Mouse (Mus musculus) neural tube, embryonic 10.5 days (tissue): Measurements from ENCODE around the gene Slc16a10.

Experiments used
- DNase-seq: peaks from one replicate; pipeline ENCODE4 v3.0.0-alpha.2; 2017; ENCODE audit warnings: low spot score; ENCODE audit errors: extremely low spot score

The Slc16a10 gene

DNA sequence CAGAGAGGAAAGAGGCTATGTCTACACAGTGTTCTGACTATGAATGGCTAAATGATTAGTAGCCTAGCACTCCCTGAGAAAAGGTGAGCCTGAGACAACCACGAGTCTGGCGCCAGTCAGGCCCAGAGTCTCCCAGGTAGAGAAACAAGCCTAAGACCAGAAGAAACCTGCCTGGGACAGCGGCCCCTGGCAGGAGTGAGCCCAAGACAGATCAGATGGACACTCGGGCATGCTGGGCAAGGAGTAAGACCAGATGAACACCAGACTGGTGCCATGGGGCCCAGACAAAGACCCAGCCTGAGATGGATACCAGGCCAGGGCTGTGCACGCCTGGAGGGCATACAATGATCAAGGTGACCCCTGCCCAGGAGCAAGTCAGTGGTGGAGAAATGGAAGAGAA, 32.5 kb downstream of the Slc16a10 start:
- no peak for DNase-seq

DNA sequence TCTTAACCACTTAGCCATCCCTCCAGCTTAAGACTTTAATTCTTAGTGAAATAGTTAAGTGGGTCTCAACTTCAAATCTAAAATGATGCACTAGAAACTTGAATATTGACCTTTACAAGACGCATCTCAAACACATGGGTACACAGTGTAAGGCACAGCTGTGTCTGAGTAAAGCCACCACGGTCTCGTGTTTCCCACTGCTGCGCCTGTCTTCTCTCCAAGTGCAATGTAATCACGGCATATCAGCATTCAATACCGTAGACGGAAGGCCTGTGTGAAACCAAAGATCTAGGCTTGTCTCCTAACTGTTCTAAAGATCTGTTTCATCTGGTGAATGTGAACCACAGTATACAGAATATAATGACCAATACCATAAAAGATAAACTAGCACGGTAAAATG, 33.1 kb downstream of the Slc16a10 start:
- DNase-seq, result no peak

DNA sequence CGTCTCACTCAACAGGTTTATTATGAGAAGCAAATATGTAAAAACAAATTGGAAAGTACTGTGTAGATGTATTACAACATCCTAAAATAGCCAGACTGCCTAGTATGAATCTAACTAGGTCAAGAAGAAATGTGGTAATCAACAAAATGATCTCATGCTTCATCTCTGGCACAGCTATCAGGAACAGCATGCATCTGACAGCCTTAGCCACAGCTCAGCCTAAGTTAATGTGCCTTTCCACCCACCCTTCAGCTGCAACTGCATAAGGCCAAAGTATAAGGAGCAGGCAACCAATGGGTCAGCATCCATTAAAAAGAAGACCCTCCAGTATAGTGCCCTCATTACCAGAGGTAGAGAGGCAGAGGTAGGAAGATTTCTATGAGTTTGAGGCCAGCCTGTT, 34.1 kb downstream of the Slc16a10 start:
- DNase-seq, result no peak

DNA sequence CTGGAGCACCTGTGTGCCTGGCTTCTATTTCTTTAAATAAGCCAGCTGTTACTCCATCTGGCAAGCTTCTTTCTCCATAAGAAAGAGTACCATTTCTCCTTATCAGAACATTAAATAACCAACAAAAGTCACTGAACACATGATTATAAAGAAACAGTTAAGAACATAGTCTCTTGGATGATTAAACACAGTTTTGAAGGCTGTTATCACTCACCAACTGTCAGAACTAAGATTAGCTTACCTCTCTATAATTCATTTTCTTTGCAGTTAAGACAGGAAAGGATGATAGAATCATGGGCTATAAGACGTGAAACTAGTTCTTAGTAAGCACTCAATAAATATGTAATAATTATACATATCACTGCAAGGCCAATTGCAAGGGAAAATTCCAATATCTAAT, 36.9 kb downstream of the Slc16a10 start:
- DNase-seq, result no peak

DNA sequence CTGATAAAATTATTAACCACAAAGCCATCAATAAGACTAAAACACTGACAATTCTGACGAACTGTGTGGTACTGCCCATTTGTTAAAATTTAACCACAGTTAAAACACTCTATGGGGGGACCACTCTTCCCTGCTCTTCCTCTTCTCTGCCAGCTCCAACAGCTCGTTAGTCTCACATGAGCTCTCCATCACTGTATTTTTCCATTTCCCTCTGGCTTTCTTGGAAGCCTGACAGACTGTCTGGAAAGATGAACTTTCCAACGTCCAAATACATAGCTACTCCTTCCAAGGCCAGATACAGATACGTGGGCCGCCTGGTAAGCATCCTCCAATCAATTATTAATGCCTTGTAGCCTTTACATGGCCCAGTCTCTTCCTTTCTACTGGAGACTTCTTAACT, 38.3 kb downstream of the Slc16a10 start:
- no peak for DNase-seq

- no peak for DNase-seq
Measured at GRCm38 (mm10) chr10:40102986-40103385, 39.1 kb downstream of the Slc16a10 start.

- DNase-seq, result no peak
Measured at GRCm38 (mm10) chr10:40102166-40102565, 39.9 kb downstream of the Slc16a10 start.

GRCm38 (mm10) chr10:40098441-40098840, 43.6 kb downstream of the Slc16a10 start:
- no peak for DNase-seq

DNA sequence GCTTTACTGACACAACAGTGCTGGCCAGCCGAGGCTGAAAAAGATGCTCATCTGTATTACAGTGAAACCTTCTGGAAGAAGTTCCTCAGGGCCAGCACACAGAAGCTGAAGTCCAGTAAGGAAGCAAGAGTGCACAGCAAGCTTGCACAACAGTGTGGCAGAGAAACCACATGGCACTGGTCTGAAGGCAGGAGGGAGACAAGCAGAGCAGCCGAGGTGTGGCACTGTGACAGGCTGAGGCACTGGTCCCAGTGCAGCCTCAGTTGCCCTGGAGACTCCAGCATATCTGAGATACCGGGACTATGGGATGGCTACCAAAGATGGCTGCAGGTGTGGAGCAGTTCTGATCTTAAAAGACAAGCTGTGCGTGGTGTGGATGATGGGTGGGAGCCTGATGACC, 44.5 kb downstream of the Slc16a10 start:
- DNase-seq, result no peak

DNA sequence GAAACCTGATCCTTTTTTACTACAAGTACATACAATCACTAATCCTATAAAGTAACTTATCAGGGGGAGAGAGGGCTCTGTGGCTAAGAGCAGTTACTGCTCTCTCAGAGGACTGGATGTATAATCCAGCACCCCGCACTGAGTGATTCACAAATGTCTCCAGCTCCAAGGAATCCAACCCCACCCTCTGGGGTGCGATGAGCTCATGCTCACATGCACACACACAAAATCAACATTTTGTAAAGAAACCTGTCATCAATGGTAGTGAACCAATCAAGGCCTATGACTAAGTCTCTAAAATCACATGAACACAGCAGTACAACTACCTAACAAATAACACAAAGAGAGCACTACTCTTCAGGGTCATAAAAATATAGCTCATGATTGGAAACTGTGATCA, 47.3 kb downstream of the Slc16a10 start:
- DNase-seq, result no peak

DNA sequence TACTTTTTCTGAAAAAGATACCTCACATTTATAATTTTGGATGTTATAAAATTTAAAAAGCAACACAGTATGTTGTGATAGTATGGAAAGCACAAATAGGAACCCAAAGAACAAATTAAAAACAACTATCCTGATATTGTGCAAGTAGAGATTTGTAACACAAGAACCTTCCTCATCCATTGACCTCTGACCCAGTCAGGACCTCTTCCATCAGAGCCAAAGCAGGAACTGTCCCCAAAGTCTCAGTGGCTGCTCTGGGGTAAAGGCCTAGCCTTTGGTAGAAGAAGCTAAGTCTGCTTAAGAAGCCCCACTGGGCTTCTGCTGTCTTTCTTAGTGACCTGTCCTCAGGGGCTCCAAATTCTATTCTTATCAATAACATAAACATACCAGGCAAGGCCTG, 48.5 kb downstream of the Slc16a10 start:
- no peak for DNase-seq

DNA sequence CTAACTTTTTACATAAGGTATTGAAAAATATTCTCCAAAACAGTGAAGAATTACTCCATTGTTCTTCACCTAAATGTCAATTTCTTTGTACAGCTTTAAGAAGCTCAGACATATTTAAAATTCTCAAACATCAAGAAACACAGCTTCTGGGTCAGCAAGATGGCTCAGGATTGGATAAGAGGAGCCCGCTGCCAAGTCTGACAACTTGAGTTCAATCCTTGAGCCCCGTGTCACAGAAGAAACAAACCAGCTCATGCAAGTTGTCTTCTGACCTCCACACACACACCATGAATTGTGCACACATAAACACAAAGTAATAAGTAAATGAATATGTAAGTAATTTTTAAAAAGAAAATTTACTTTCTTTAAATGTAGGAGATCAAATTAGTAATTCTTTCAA, 50.6 kb downstream of the Slc16a10 start:
- DNase-seq, result no peak

DNA sequence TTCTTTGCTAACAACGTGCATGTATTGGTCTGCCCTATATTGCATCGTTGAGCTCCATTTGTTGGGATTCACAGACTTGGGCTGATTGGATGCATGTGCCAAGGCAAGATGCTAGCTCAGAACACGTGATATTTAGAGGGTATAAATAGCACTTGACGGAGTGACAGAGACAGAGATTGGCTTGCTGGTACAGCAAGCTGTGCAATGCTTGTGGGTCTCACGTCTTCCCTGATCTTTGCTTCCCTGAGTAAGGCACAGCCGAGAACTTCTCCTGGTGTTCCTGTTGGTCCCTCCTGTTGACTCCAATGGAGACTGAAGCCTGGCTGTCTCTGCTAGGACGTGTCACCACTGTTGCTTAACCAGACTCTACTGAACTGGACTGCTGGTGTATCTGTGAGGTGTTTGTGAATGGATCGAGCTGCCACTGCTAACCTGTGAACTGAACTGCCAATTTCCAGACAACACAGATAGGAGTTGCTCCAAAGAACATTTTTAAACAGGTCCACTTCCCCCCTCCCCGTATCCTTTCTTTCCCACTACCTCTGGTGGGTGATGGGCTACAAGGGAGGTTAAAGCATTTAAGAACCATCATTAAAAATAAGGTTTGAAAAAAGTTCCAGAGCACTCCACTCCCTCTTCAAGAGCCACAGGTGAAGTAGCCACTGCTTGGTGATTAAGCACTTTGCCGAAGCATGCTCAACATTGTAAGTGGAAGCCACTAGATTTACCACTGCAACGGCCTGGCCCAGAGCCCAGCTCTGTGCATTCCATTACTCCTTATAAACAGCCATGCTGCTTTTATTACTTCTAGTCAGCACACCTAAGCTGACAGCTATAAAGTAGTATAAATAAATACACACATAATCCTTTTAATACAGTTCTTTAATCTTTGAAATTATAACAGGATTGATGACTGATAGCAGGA, 51.3 kb downstream of the Slc16a10 start:
- no peak for DNase-seq

DNA sequence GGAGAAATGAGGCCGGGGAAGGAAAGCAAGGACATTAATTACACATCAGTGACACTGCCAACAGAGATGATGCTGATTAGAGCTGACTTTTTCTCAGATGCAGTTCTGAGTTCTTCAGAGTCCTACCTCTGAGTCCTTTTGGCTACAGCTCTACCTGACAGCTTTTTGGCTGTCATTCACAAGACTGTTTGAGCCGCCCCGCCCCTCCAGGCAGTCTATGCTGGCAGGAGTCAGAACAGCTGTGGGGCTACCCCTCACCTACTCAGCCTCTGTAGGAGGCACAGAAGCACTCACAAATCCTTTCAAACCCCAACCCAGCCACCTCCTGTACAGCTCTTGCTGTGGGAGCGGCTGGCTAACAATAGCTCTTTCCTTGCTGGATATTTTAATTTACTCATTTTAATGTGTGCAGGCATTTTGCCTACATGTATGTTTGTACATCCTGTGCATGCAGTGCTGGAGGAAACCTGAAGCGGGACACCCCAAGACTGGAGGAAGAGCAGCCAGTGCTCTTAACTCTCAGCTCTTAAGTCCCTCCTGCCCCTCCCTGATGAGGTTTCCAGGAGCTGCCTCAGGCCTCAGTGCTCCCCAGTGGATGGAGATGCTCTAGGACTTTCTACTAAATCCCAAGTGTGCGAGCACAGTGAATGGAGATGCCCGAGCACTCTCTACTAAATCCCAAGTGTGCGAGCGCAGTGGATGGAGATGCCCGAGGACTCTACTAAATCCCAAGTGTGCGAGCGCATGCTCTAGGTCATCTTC, 57.5 kb downstream of the Slc16a10 start:
- no peak for DNase-seq

- no peak for DNase-seq
Measured at GRCm38 (mm10) chr10:40083556-40083955, 58.5 kb downstream of the Slc16a10 start.

DNA sequence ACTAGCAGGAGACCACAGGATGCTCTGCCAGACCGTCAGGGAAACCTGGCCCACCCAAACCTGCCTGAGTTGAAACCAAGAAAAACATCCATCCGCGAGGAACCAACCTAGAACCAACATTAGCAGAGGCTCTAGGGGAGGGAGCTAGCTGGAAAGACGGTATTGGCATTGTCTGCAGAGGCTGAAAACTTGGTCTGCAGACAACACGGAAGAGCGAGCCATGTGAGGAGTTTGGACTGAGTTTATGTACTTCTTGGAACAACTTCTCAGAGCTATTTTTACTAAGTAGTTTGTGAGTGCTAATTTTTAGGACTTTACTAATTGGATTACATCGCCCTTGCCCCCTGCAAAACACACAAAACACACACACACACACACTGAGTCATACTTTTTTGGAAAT, 59.4 kb downstream of the Slc16a10 start:
- DNase-seq, result no peak

GRCm38 (mm10) chr10:40080533-40080932, 61.5 kb downstream of the Slc16a10 start:
- no peak for DNase-seq

- no peak for DNase-seq
Measured at GRCm38 (mm10) chr10:40079256-40079655, 62.8 kb downstream of the Slc16a10 start.

DNA sequence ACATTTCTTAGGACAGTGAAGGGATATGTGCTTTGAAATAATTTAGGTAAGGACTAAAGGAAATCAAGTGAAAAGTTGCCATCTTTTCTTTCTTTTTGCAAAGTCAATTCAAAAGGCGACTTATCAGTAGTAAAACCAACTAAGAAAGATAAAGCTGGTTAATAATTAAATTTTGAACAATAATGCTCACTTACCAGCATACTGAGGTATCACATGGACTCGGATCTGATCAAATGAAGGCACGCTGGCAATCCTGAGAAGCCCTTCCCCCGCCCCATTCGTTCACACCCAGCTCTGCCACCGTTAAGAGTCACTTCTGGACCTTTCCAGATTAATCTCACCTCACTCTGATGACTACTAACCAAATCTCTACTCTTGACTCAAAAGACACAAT, 64.1 kb downstream of the Slc16a10 start:
- no peak for DNase-seq

DNA sequence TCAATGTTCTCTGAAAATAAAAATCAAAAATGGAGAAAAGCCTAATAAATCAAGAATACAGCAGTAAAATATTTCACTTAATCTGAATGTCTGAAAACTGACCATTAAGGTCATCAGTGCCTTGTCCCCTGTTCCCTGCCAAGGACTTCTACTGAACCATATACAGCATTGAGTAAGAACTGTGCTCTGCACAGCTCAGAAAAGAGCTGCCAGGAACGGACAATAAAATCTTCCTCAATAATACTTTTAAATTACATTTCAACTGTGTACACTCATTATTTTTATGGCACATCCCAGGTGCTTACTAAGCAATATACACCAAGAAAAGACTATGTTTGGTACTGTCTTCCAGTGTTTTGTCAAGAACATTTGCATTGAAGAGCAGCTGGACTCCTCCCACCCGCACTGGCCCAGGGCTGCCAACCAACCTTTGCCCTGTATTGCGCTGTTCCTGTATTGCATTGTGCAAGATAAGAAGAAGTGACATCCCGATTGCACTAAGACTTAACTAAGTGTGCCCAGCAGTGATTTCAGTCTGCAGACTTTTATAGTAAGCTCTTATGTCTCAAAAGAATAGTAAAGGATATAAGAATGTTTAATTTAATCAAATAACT, 64.6 kb downstream of the Slc16a10 start:
- no peak for DNase-seq

DNA sequence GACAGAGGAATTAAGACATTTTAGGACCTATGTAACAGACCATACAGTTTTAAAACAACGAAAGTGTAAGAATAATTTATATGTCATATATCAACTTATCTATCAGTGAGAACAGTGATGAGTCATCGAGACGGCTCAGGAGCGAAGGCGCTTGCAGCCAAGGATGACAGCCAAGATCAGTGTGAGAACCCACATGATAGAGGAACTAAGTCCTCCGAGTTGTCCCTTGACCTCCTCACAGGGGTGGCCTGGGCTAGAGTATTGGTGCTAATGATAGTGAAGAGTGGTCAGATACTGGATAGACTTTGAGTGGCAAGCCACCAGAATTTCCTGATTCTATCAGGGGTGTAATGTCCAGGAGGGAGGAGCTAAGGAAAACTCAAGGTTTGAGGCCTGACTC, 68.5 kb downstream of the Slc16a10 start:
- DNase-seq, result no peak

DNA sequence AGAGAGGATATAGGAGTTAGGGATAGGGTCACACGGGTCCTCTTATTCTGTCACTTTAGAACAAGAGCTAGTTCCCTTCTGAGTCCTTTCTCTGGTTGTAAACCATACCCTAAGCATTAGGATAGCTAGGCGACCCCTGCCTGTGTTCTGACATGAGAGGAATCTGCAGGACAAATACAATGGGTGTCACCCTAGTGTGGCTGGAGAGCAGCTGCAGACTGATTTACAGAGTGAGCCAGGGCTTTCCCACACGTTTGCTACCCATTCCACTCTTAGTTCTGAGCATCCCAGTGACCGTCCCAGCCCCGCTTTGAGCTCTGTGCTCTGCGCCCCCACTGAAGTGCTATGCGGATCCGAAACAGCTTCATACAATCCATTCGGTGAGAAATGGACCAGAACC, 71.4 kb downstream of the Slc16a10 start:
- no peak for DNase-seq
